Mouse (Mus musculus) layer of hippocampus, postnatal 36 days (tissue): ENCODE measurements around the gene Xrcc6. TPM values are rescaled to one million over a fixed set of nuclear protein-coding genes. Genes with fewer than 3 reads are reported as not detected.
"Not testable (repeated sequence)": the region's sequence is repeated elsewhere in the genome, so short reads cannot be mapped to it uniquely, and the experiment has no call there.

Experiments
- DNase-seq, 2 experiments: peaks; one replicate each; pipeline ENCODE4 v3.0.0; 2022
- total RNA-seq, 2 experiments: library from RNA; stranded (reverse); gene quantifications; 2 replicates each; pipeline ENCODE4 v1.2.3; 2021

Xrcc6 gene
- total RNA-seq, 2 experiments from 2014 or later, result 25.5 to 27.2 TPM

- DNase-seq, result no peak
Measured at GRCm38 (mm10) chr15:81966062-81966829, 21.4 kb upstream of the Xrcc6 start.

DNA sequence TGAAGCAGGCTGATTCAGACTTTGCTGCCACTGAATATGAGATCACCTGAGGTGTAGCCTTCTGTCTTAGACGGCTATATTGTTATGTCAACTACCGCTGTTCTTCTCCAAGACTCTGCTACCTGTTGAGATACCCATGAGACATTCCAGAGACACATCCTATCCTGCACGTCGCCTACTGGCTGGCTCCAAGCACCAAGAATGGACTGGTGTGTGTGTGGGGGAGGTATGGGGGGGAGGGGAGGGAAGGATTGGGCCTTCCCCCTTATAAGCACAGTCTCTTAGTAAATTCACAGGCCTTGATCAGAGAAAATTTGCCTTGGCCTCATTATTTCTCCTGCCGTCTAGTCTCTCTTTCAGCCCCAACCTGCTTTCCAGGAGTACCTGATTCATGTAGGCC is 19.8 kb upstream of the Xrcc6 start:
- no peak for DNase-seq

DNA sequence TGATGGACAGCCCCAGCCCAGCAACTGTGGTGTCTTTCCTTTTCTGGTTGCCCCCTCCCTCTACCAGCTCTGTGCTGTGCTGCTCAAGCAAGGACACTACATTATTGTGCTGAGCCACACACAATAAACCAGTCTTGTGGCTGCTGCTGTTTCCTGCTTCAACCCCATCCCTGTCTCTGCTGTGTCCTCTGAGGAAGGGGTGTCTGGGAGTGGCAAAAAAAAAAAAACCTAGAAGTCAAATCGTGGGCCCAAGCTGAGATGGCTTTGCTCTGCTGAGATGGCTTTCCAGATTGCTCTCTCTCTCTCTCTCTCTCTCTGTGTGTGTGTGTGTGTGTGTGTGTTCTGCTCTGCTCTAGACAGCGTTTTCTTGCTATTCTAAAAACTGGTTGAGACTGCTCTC is 19.2 kb upstream of the Xrcc6 start:
- DNase-seq, result no peak

- DNase-seq, result no peak
Measured at GRCm38 (mm10) chr15:81969173-81969572, 18.5 kb upstream of the Xrcc6 start.

DNA sequence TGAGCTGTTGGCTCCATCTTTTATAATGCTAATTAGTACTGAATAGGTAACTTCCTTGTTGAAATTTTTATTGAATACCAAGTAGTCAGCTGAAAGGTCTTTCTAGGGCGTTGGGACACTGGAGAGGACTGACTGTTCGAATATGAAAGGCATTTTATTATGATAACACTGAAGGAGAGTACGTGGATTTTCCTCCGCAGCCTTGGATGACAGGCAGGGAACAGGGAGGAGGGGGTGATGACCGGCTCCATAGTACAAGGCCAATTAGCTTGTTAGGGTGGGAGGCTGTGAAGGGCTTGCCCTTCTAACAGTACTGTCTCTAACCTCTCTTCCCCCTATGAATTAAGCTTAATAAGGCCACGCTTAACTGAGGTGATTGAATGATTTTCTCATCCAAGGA is 18.0 kb upstream of the Xrcc6 start:
- DNase-seq, result not testable (repeated sequence)

GRCm38 (mm10) chr15:81970498-81970897 is 17.1 kb upstream of the Xrcc6 start:
- not testable (repeated sequence) for DNase-seq

- not testable (repeated sequence) for DNase-seq
Measured at GRCm38 (mm10) chr15:81975156-81975555, 12.5 kb upstream of the Xrcc6 start.

DNA sequence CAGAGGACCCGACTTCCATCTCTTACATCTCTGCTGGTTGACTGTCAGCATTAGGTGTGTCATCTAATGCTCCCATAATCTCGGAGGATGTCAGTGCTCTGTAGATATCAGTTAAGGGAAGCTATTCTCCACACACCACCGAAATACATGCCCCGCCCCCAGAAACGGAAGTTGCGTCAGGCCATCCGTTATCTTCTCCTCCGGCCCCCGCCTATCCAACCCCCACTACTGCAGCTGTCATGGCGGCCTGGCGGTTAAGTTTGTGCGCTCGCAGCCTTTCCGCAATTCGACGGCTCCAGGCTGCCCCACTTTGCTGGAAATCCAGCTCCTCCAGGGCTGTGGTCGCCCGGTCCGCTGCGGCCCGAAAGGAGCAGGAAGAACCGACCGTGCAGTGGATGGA is 7.3 kb upstream of the Xrcc6 start, which contains the start of gene 1700029P11Rik:
Gene 1700029P11Rik (plus strand): TSS at position 220 of the 400 bp plus-strand sequence.
- DNase-seq, result no peak

GRCm38 (mm10) chr15:81982173-81982572 is 5.5 kb upstream of the Xrcc6 start:
- no peak for DNase-seq

DNA sequence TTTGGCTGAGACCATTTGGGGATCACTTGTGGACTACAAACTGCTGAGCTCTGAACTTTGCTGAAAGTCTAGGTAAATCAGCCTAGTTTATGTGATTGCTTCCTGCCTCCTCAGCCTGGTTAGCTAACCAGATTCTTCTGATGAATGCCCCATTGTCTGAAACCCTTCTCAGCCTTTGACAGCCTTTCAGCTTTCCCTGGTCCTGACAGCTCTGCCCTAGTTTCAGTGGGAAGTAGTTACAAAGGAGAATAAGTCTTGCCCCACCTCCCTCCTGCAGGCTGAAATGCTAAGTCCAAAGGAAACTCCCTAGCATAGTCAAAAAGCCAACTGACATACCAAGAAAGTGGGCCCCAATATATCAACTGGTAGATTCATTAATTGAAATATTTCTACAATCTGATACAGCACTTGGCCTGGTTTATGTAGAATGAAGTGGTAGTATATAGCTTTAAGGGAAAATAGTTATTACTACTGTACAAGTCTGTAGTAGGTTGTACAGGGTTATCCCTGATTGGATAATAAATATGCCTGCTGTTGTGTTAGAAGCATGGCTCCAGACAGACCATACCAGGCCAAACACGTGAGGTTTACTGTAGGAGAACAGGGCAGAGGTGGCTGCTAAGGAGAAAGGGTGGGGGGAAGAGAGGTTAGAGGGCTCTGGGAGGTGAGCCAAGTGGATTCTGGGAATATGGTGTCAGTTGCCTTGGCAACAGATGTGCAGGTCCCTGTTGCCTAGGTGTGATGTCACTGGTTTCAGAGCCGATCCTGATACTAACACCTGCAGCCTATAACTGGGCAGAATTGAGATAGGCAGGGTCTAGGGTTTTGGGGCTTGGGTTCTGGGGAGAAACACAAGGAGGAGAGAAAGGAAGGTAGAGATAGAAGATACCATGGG is 2.1 kb upstream of the Xrcc6 start:
- no peak for DNase-seq

DNA sequence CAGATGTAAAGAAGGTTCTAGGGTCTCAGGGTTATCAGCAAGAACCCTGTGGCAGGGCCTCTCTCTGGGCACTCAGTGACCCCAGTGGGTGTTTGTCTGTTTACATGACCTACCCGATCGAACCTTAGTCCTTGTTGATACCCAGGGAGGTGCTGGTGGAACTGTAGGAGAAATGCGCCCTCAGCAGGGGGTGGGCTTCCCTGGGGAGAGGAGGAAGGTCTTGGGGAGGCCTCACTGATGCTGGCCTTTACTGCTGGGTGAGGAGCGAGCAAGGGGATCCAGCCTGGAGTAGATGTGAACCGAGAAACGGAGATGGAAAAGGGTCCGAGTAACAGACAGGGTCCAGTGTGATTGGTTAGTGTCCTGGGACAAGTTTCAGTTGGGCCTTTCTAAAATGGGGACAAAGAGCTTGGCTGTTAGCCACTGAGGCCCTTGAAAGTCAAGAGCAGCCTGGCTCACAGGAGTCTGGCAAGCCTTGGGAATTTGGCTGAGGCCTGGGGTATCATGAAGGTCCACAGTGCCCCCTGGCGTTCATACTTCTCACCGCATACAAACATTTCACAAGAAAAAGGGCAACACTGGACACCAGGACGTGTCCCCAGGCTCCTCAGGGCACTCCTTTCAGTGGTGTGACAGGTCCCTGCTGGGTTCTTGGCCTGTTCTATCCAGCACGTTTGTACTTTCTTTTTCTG is 1.9 kb downstream of the Xrcc6 start:
- peak; percentile 80 to 85 for DNase-seq

GRCm38 (mm10) chr15:81990549-81990948 is 2.9 kb downstream of the Xrcc6 start:
- no peak for DNase-seq

GRCm38 (mm10) chr15:81993992-81994391 is 6.4 kb downstream of the Xrcc6 start:
- no peak for DNase-seq

DNA sequence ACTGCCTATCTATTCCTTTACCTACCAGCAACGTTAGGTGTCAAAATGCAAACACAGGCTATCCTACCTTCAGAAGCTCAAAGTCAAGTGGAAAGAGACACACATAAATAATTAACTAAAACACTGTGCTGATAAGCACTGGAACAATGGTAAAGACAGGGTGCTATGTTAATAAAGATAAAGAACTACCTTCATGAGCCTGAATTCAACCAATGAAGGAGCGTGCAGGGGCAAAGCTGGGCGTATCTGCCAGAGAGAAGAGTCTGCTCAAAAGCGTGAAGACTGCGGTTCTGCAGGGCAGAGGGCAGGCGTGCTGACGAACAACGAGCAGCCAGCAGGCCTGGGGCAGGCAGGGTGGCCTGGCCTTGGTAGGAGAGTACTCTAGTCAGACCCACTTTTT is 16.6 kb downstream of the Xrcc6 start:
- no peak for DNase-seq

DNA sequence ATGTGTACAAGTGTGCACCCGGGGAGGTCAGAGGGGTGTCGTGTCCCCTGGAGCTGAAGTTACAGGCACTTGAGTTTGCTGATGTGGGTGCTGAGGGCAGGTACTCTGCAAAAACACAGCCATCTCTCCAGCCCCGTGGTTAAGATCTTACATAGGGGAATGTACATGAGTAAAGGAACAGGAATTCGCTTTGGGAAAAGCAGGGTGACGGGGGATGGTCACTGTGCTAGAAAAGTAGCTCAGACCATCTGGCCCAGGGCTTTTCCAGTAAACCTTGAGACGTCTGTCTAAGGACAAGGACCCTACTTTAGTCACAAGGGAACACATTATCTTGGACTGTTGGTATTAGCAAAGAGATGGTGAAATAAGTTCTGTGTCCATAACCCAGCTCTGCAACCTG is 24.3 kb downstream of the Xrcc6 start:
- no peak for DNase-seq

DNA sequence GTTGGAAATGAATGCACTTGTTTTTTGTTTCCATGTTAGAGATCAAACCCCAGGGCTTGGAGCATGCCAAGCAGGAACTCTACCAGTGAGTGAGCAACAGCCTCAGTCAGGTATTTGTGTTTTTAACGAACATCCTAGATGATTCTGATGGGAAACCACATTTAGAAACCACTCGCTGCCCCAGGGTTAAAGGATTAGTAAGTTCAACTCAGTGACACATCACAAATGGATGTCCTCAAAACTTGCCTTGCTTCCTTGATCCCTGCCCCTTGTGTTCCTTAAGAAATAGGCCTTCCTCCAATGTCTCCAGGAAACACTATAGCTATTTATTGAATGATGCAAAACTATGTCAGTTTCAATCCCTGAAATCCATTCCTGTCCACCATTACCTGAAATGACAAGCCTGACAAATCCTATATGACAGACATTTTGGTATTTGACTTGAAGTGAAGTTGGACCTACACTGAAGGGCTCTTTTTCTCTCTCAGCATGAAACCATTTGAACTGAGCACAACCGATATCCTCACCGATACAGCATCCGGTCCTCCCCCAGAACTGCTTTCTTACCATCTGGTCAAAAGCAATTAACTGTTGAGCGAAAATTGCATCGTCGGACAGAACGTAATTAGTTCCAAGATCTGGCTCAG is 27.2 kb downstream of the Xrcc6 start:
- no peak for DNase-seq

GRCm38 (mm10) chr15:82015392-82016100 is 27.9 kb downstream of the Xrcc6 start:
- peak; percentile 19 to 27 for DNase-seq

GRCm38 (mm10) chr15:82016101-82016808 is 28.6 kb downstream of the Xrcc6 start:
- DNase-seq, result peak; percentile 99 to 100

DNA sequence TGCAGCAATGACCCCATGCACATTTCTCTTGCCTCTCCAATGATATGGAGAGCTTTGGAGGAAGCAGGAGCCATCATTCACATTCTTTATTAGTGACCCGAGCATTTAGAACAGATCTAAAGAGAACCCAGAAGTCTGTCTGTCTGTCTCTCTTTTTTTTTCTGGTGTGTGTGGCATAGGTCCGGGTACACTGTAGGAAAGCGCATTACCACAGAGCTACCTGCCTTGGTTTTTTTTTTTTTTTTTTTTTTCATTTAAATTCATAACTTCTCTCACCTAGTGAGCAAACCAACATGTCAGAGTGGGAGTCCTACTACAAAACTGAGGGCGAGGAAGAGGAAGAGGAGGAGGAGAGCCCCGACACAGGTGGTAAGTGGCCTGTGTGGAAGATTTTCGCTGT is 29.2 kb downstream of the Xrcc6 start:
- no peak for DNase-seq

DNA sequence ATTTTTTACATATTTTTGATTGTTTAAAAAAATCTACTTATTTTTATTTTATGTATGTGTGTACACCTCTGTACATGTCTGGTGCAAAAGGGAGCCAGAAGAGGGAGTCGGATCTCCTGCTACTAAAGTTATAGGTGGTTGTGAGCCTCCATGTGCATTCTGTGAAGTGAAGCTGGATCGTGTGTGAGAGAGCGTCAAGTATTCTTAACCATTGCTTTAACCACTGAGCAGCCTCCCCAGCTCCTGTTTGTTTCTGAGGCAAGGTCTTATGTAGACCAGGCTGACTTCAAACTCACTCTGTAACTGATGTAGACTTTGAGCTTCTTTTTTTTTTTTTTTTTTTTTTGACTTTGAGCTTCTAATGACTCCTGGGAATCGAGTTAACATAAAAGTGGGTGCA is 29.8 kb downstream of the Xrcc6 start:
- no peak for DNase-seq

- DNase-seq, result no peak
Measured at GRCm38 (mm10) chr15:82019288-82019687, 31.7 kb downstream of the Xrcc6 start.
